Comparison of ENCODE assay signal across 28 mouse cellular contexts in genomic region chr17:31133776-31134175, GRCm38 (mm10). TPM values are rescaled to one million over a fixed set of nuclear protein-coding genes. Genes with fewer than 3 reads are reported as not detected.
A peak's percentile ranks its signal among the peaks of the same experiment; 100 is the strongest.
DNase-seq lines count a peak whose midpoint lies in the region; ATAC-seq lines count a peak whose summit lies in the region.
"Had no signal": no experiment of that assay in that cellular context is flagged by ENCODE, and none has a peak within 500 bp of the region (broad histone marks: within the 10 kb centered on the region; RNA-seq: fewer than 3 reads in every experiment).

No protein-coding gene starts in this region.

- peaks cover 11% of the 10 kb centered on the region; the same call in 1 of the 2 replicates for H3K27me3 ChIP-seq in liver, embryonic 12.5 days (replicated peaks)
- H3K27me3 ChIP-seq in stomach, embryonic 15.5 days (replicated peaks), result no peaks in the 10 kb centered on the region
- H3K27me3 ChIP-seq: embryonic facial prominence, embryonic 12.5 days; lung, embryonic 15.5 days; midbrain, embryonic 13.5 days; neural tube, embryonic 12.5 days had no signal

- peaks cover 9% of the 10 kb centered on the region; the same call in 1 of the 2 replicates for H3K4me1 ChIP-seq in liver, embryonic 12.5 days
- 0 out of 2 replicates have a peak, but pooled peaks cover 3% of the 10 kb centered on the region for H3K4me1 ChIP-seq in stomach, embryonic 15.5 days
- H3K4me1 ChIP-seq: heart, embryonic 15.5 days; lung, embryonic 15.5 days had no signal

- ATAC-seq in liver, embryonic 12.5 days, result peak; percentile 57
- peak; percentile 48; the same call in 1 of the 2 replicates for ATAC-seq in stomach, embryonic 15.5 days (ENCODE audit: insufficient read depth, low FRiP score, low read depth)
- ATAC-seq: forebrain, embryonic 14.5 days; midbrain, embryonic 13.5 days had no signal

- 54% methylated on average over 15 of the region's 15 CpGs for WGBS in liver, embryonic 12.5 days (ENCODE audit: insufficient replicate concordance)
- 53% methylated on average over 15 of the region's 15 CpGs for WGBS in stomach, embryonic 15.5 days

- no peaks in the 10 kb centered on the region for H3K36me3 ChIP-seq in liver, embryonic 12.5 days
- no peaks in the 10 kb centered on the region for H3K36me3 ChIP-seq in stomach, embryonic 15.5 days
- H3K36me3 ChIP-seq: embryonic facial prominence, embryonic 12.5 days; G1E; heart, embryonic 15.5 days; lung, embryonic 15.5 days; midbrain, embryonic 13.5 days; neural tube, embryonic 12.5 days had no signal

- no peak overlapping the region for H3K9ac ChIP-seq in liver, embryonic 12.5 days
- no peak overlapping the region for H3K9ac ChIP-seq in stomach, embryonic 15.5 days
- H3K9ac ChIP-seq: embryonic facial prominence, embryonic 12.5 days; heart, embryonic 15.5 days; lung, embryonic 15.5 days; midbrain, embryonic 13.5 days; neural tube, embryonic 12.5 days had no signal

- H3K4me2 ChIP-seq in liver, embryonic 12.5 days, result 0 out of 2 replicates have a peak overlapping the region, but pooled peaks have one; percentile 6
- H3K4me2 ChIP-seq in stomach, embryonic 15.5 days, result peak overlapping the region; percentile 19
- H3K4me2 ChIP-seq: embryonic facial prominence, embryonic 12.5 days; heart, embryonic 15.5 days; lung, embryonic 15.5 days; midbrain, embryonic 13.5 days; neural tube, embryonic 12.5 days had no signal

- DNase-seq in ES-CJ7 (ENCODE audit: low read depth, low spot score) (peak; percentile 61), ZHBTc4 (ENCODE audit: low read depth, low spot score) (peak; percentile 61)
- DNase-seq in adrenal gland, postnatal 25 days, result no peak
- DNase-seq in right cerebral cortex, adult 2 months (ENCODE audit: low spot score in 2 of 2), result no peak
- no peak for DNase-seq in thymus, postnatal 36 days
- DNase-seq: cerebellum, adult 2 months; gastrocnemius, postnatal 25 days; kidney, postnatal 4 days; layer of hippocampus, adult 9-11 months; right cerebral cortex, postnatal 14 days had no signal

- no peak overlapping the region for H3K4me3 ChIP-seq in liver, embryonic 12.5 days
- no peak overlapping the region for H3K4me3 ChIP-seq in stomach, embryonic 15.5 days (replicated peaks)
- H3K4me3 ChIP-seq: embryonic facial prominence, embryonic 12.5 days; erythroblast, embryonic 14.5 days; heart, embryonic 15.5 days; lung, embryonic 15.5 days; midbrain, embryonic 13.5 days; neural tube, embryonic 12.5 days had no signal

- no peak overlapping the region for H3K27ac ChIP-seq in liver, embryonic 12.5 days
- H3K27ac ChIP-seq in stomach, embryonic 15.5 days, result no peak overlapping the region
- H3K27ac ChIP-seq: embryonic facial prominence, embryonic 12.5 days; heart, embryonic 15.5 days; lung, embryonic 15.5 days; midbrain, embryonic 13.5 days; neural tube, embryonic 12.5 days had no signal

- H3K9me3 ChIP-seq in liver, embryonic 12.5 days (replicated peaks), result no peaks in the 10 kb centered on the region
- H3K9me3 ChIP-seq in stomach, embryonic 15.5 days, result no peaks in the 10 kb centered on the region
- H3K9me3 ChIP-seq: embryonic facial prominence, embryonic 12.5 days; heart, embryonic 15.5 days; lung, embryonic 15.5 days; midbrain, embryonic 13.5 days; neural tube, embryonic 12.5 days had no signal

RNA-seq across cellular contexts. Expression of gene Tff3, which starts 4.3 kb away (rescaled TPM):
- 2.2 and 2.3 TPM in 2 replicates for polyA plus RNA-seq in liver, embryonic 12.5 days (2016; fragmentation: Nextera tagmentation; extraction: Ambion mirVana)
- 141 and 168 TPM in 2 replicates for polyA plus RNA-seq in stomach, embryonic 15.5 days (2015; fragmentation: Nextera tagmentation; extraction: Ambion mirVana)
- not detected in 2 replicates for total RNA-seq in adrenal gland, postnatal 25 days (2021)
- total RNA-seq: adrenal gland, adult 18-20 months; common myeloid progenitor, adult 5-6 weeks; G1E; gastrocnemius, postnatal 25 days; heart, adult 8-10 months; hematopoietic stem cell, adult 5-6 weeks; megakaryocyte progenitor cell, adult 5-6 weeks had no signal
- polyA plus RNA-seq: embryonic facial prominence, embryonic 12.5 days; erythroblast, embryonic 14.5 days; G1E; heart, embryonic 15.5 days; kidney, embryonic 14.5 days; limb, embryonic 11.5 days; spleen, adult 2 months had no signal

RNA-seq across cellular contexts. Expression of gene Tff2, which starts 10.3 kb away (rescaled TPM):
- polyA plus RNA-seq in liver, embryonic 12.5 days (2016; fragmentation: Nextera tagmentation; extraction: Ambion mirVana), result not detected in 2 replicates
- 39.1 and 51.9 TPM in 2 replicates for polyA plus RNA-seq in stomach, embryonic 15.5 days (2015; fragmentation: Nextera tagmentation; extraction: Ambion mirVana)
- total RNA-seq in adrenal gland, postnatal 25 days (2021), result not detected in 2 replicates
- total RNA-seq: adrenal gland, adult 18-20 months; common myeloid progenitor, adult 5-6 weeks; G1E; gastrocnemius, postnatal 25 days; heart, adult 8-10 months; hematopoietic stem cell, adult 5-6 weeks; megakaryocyte progenitor cell, adult 5-6 weeks had no signal
- polyA plus RNA-seq: cerebellum, adult 2 months; embryonic facial prominence, embryonic 12.5 days; erythroblast, embryonic 14.5 days; forebrain, embryonic 14.5 days; G1E; heart, embryonic 15.5 days; limb, embryonic 11.5 days; lung, embryonic 15.5 days; midbrain, embryonic 13.5 days; neural tube, embryonic 12.5 days had no signal

RNA-seq across cellular contexts. Expression of gene Tff1, which starts 31.3 kb away (rescaled TPM):
- polyA plus RNA-seq in liver, embryonic 12.5 days (2016; fragmentation: Nextera tagmentation; extraction: Ambion mirVana), result 0.46 TPM in 1 of 2 replicates, not detected in the other
- polyA plus RNA-seq in stomach, embryonic 15.5 days (2015; fragmentation: Nextera tagmentation; extraction: Ambion mirVana), result 95.6 and 131 TPM in 2 replicates
- total RNA-seq in adrenal gland, postnatal 25 days (2021), result not detected in 2 replicates
- total RNA-seq: adrenal gland, adult 18-20 months; common myeloid progenitor, adult 5-6 weeks; G1E; gastrocnemius, postnatal 25 days; heart, adult 8-10 months; hematopoietic stem cell, adult 5-6 weeks; megakaryocyte progenitor cell, adult 5-6 weeks had no signal
- polyA plus RNA-seq: cerebellum, adult 2 months; embryonic facial prominence, embryonic 12.5 days; erythroblast, embryonic 14.5 days; forebrain, embryonic 14.5 days; G1E; heart, embryonic 15.5 days; kidney, embryonic 14.5 days; limb, embryonic 11.5 days; lung, embryonic 15.5 days; midbrain, embryonic 13.5 days; neural tube, embryonic 12.5 days; spleen, adult 2 months had no signal

Comparison
In these comparisons a context has a peak if more than half of its experiments do, and no peak if none do; other contexts are left out.
1. DNase-seq: peak in ES-CJ7 (single experiment) and ZHBTc4 (single experiment); none in adrenal gland, postnatal 25 days (single experiment), right cerebral cortex, adult 2 months (0 of 2) and thymus, postnatal 36 days (0 of 2).
2. RNA of gene Tff3, which starts 4.3 kb away (polyA plus RNA-seq): 141 to 168 TPM in stomach, embryonic 15.5 days; 2.2 to 2.3 TPM in liver, embryonic 12.5 days; every median in the first group is over 10 times any median in the second.
3. RNA of gene Tff2, which starts 10.3 kb away (polyA plus RNA-seq): 39.1 to 51.9 TPM in stomach, embryonic 15.5 days; not detected in liver, embryonic 12.5 days; every median in the first group is over 10 times any median in the second.
4. RNA of gene Tff1, which starts 31.3 kb away (polyA plus RNA-seq): 95.6 to 131 TPM in stomach, embryonic 15.5 days; 0.46 TPM in liver, embryonic 12.5 days; every median in the first group is over 10 times any median in the second.